In the genomic region with DNA sequence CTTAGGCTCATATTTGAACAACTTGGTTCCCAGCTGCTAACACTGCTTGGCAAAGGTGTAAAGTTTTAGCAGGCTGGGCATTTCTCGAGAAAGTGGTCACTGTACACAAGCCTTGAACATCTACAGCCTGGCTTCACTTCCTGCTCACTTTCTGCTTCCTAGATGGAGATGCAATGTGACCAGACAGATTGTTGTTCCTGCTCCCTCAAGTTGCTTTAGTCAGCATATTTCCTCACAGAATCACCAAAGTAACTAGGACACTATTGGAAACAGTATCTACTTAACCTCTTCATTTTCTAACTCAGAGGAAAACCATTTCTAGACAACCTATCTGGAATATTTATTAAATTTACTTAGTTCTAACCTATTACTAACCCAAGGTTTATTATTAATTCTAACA, we compare ENCODE assay signal across 34 mouse cellular contexts.
"Had no signal": no experiment of that assay in that cellular context is flagged by ENCODE, and none has a peak within 500 bp of the region (broad histone marks: within the 10 kb centered on the region; RNA-seq: fewer than 3 reads in every experiment).

No protein-coding gene starts in this region.

- H3K27me3 ChIP-seq: heart, embryonic 12.5 days; heart, embryonic 13.5 days; heart, embryonic 15.5 days; hindbrain, embryonic 12.5 days; hindbrain, embryonic 13.5 days; hindbrain, embryonic 15.5 days; intestine, embryonic 15.5 days; kidney, embryonic 15.5 days had no signal

- H3K36me3 ChIP-seq: intestine, embryonic 15.5 days had no signal

- H3K4me2 ChIP-seq: heart, embryonic 12.5 days; heart, embryonic 13.5 days; heart, embryonic 15.5 days; hindbrain, embryonic 12.5 days; hindbrain, embryonic 13.5 days; hindbrain, embryonic 14.5 days; hindbrain, embryonic 15.5 days; intestine, embryonic 15.5 days; kidney, embryonic 15.5 days had no signal

- DNase-seq: heart, postnatal 10 days; heart, postnatal 14 days; heart, postnatal 36 days; heart, postnatal 4 days; kidney, adult 11 months; kidney, adult 18-20 months; kidney, adult 2 months; kidney, adult 8-10 months; kidney, adult 9 months; kidney, postnatal 10 days; kidney, postnatal 14 days; kidney, postnatal 25 days; kidney, postnatal 36 days; kidney, postnatal 4 days; layer of hippocampus, adult 9-11 months; layer of hippocampus, postnatal 36 days had no signal

- H3K4me1 ChIP-seq: heart, embryonic 12.5 days; heart, embryonic 13.5 days; heart, embryonic 15.5 days; hindbrain, embryonic 10.5 days; hindbrain, embryonic 12.5 days; hindbrain, embryonic 13.5 days; hindbrain, embryonic 15.5 days; intestine, embryonic 15.5 days; kidney, embryonic 15.5 days had no signal

- H3K9me3 ChIP-seq: heart, embryonic 12.5 days; heart, embryonic 13.5 days; heart, embryonic 15.5 days; hindbrain, embryonic 10.5 days; hindbrain, embryonic 12.5 days; hindbrain, embryonic 13.5 days; hindbrain, embryonic 15.5 days; intestine, embryonic 15.5 days; kidney, embryonic 15.5 days had no signal

- ATAC-seq: hindbrain, embryonic 16.5 days; hindbrain, postnatal 0 days; inflammation-experienced regulatory T-cells, adult 6 months; intestine, embryonic 15.5 days; intestine, embryonic 16.5 days; intestine, postnatal 0 days had no signal

- H3K27ac ChIP-seq: heart, embryonic 13.5 days; heart, embryonic 15.5 days; hindbrain, embryonic 10.5 days; hindbrain, embryonic 12.5 days; hindbrain, embryonic 13.5 days; hindbrain, embryonic 14.5 days; hindbrain, embryonic 15.5 days; hindbrain, postnatal 0 days; intestine, embryonic 15.5 days; kidney, embryonic 15.5 days; kidney, postnatal 0 days; layer of hippocampus, adult 2 months; left cerebral cortex, adult 2 months had no signal

- H3K9ac ChIP-seq: heart, embryonic 12.5 days; heart, embryonic 13.5 days; heart, embryonic 15.5 days; hindbrain, embryonic 12.5 days; hindbrain, embryonic 13.5 days; hindbrain, embryonic 14.5 days; hindbrain, embryonic 15.5 days; intestine, embryonic 15.5 days; kidney, embryonic 15.5 days had no signal

- H3K4me3 ChIP-seq: heart, embryonic 12.5 days; heart, embryonic 13.5 days; heart, embryonic 15.5 days; hindbrain, embryonic 10.5 days; hindbrain, embryonic 12.5 days; hindbrain, embryonic 13.5 days; hindbrain, embryonic 15.5 days; intestine, embryonic 15.5 days; kidney, embryonic 15.5 days; layer of hippocampus, adult 2 months; left cerebral cortex, adult 2 months had no signal
